Mouse (Mus musculus): ENCODE measurements around the gene Eci2. TPM values are rescaled to one million over a fixed set of nuclear protein-coding genes. Genes with fewer than 3 reads are reported as not detected.
"Not testable (repeated sequence)": the region's sequence is repeated elsewhere in the genome, so short reads cannot be mapped to it uniquely, and the experiment has no call there.

The Eci2 gene
- total RNA-seq (2014; fragmentation: Nextera tagmentation), result 69.6 and 82.3 TPM in 2 replicates
- total RNA-seq (2017), result 52.6 and 74.6 TPM in 2 replicates

DNA sequence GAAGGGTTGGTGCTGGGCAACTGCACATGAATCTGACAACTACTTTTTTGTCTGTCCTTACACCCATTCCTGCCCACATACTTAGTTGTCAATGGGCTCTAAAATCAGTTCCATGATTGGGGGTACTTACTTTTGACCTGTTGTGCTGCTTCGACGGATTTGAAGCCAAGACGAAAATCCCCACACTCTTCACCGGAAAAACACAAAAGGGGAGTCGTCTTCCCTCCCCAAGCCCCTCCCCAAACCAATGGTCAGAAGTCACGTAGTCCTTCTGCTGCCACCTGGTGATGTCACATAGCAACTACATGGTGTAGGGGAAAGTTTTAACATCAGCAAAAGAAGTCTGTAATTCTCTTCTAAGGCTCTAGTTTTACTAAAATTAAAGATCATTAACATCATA is at the start of gene Eci2:
Eci2 (minus strand) TSS at position 218 of the 400 bp plus-strand sequence.
- ATAC-seq (replicated peaks; ENCODE audit: poor library complexity, severe bottlenecking), result peak; percentile 67

DNA sequence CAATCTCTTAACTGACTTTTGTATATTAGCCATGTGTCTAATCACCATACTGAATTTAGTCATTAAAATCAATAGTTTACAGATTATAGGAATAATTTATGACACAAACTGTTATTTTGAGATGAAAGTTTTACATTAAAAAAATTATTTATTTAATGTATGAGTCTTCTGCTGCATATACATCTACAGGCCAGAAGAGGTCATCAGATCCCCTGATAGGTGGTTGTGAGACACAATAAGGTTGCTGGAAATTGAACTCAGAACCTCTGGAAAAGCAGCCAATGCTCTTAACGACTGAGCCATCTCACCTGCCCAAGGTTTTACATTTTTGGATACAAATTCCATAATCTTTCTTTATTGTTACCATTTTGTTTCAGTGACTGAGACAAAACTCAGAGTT is 48.0 kb upstream of the Eci2 start:
- ATAC-seq (replicated peaks; ENCODE audit: poor library complexity, severe bottlenecking), result no peak

DNA sequence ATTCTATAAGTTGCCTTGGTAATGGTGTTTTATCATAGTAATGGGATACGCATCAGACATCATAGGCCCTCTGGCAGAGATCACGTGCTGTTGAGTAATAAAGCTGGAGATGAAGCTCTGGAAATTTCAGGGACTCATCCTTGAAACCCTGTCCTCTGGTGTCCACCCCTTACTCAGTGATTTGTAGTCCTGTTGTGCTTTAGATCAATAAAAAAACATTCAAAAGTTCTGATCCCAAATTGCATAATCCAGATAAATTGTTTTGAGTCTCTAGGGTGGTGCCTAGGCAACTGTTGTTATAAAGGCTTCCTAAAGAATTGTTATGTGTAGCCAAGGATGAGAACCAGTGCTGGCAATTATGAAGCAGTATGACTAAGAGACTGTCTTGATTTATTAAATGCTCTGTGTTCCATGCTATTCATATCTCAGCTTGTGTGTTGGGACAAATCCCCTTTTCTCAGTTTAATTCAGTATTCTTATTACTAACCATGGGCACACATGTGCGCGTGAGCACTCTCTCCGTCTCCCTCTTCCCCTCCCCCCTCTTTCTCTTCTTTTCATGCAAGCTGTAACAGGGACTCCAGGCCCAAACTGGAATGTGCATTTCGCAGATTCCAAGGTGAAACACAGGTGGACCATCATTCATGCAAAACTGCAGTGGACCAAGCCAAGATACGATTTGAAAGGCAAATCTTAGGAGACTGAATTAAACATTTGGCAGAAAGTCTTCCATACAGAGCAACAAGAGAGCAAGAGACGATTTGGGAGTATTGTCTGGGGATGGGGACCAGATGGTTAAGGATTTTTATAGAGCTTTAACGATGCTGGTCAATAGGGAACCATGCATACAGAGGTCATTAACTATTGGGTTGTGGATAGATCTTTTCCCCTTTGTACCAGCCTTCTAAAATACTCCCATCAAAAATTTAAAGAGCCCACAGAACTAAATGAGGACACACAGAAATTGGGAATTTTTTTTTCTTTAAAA is 43.9 kb upstream of the Eci2 start:
- no peak for ATAC-seq (replicated peaks; ENCODE audit: poor library complexity, severe bottlenecking)

DNA sequence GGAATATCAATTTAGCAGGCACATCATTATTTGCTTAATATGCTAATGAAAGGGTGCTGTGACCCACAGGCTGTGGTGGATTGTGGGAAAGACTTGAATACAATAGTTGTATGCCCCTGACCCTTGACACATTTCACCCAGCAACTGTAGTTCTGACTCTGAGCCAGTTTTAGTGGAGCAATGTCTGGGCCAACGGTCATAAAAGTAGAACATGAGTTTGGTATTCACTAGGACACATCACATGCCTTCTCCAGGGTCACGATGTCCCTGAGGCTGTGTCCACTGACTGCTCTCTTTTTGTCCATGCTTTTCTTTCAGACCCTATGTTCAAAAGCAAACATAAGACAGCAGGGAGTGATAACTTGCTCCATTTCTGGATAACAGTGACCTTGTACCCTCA is 40.2 kb upstream of the Eci2 start:
- no peak for ATAC-seq (replicated peaks; ENCODE audit: poor library complexity, severe bottlenecking)

DNA sequence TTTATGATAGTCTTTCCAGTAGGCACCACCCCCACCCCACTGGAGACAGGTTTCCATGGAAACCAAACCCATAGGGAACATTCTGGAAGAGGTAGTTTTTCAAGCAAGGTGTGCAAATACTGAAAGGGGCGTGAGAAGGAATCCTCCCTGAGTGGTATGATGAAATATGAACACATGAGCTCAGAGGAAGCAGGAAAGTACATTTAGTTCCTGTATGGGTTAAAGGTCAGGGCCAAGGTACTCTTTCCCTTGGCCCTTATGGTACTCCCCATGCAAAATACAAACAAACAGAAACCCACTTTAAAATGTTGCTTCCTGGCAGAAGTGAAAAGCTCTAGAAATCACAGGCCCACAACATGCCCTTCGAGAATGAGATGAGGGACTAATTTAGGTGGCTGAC is 39.1 kb upstream of the Eci2 start:
- no peak for ATAC-seq (replicated peaks; ENCODE audit: poor library complexity, severe bottlenecking)

DNA sequence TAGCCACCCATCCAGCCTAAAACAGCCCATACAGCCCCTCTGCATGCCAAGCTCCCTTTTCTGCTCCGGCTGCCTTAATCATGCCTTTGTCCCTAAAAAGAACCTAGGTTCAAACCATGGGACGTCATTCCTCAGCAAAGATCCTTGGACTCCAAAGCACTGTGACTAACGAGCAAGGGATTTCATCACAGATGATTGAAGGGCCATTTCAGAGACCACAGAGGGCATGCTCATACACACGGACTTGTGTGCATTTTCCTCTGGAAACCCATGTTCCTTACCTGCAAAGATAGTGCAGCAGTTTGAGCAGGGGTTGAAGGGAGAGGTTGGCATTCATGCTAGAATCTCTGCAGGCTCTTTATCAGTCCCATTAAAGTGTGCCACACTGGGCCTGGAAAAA is 37.5 kb upstream of the Eci2 start:
- ATAC-seq (replicated peaks; ENCODE audit: poor library complexity, severe bottlenecking), result no peak

DNA sequence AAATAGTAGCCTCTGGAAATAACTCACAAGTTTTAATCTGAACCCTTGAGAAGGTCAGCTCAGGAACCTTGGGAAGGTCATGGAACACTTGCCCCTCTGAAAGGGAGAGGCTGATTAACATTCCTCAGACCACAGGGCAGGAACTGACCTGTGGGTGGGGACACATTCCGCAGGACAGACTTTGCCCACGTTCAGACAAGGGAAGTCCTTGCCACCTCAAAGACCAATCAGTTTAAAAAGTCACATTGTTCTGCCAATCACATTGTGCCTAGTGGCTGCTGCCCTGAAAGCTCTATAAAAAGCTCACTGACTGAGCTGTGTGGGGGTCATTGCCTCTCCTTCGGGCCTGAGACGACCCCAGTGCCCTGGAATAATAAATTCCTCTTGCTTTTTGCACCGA is 31.2 kb upstream of the Eci2 start:
- no peak for ATAC-seq (replicated peaks; ENCODE audit: poor library complexity, severe bottlenecking)

DNA sequence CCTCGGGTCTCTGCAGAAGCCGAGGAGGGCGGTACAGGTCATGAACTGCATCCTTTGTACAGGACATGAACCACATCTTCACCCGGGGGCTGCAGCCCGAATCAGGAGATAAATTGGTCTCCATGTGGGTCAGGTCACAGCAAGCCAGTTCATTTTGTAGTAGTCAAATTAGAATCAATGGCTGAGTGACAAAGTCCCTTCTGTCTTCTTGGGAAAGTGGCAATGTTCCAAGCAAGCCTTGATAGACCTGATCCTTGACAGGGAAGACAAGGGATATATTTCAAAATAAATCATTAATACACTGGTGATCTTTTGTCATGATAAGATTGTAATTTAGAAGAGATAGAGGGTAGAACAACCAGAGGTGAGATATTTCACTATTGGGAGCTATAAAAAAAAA is 9.6 kb upstream of the Eci2 start:
- ATAC-seq (replicated peaks; ENCODE audit: poor library complexity, severe bottlenecking), result no peak

DNA sequence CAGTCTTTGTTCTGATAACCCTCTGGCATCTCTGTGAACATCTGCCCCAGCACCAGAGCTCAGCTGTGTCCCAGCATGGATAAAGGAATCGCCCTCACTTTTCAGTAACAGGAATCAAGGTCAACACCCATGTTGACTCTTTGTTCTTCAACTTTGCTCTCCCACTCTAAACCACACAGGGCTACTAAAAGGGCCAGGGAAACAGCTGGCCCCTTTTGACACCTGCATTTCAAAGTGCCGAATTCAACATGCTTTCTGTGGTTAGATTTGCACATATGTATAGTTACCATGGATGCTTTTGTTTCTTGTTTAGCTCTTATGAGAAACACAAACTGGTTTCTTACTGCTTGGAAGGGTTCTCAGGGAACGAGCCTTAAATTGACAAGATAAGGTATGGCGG is 8.8 kb upstream of the Eci2 start:
- no peak for ATAC-seq (replicated peaks; ENCODE audit: poor library complexity, severe bottlenecking)

DNA sequence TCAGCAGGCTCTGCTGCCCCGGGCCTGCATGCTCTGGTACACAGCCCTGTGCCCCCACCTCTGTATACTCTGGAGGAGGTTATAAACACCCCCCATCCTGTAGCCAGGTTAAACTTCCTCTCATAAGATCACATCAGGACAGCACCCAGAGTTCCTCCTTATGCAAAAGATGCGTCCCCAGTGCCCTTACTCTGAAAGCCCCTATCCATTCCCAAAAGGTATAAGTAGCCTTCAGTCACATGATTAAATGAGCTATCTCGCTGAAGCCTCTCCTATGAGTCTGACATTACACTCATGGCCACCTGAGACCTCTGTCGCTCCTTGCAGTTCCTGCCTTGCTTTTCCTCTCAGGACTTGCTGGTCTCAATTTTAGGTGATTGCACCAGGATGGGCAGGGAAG is 6.7 kb upstream of the Eci2 start:
- ATAC-seq (replicated peaks; ENCODE audit: poor library complexity, severe bottlenecking), result no peak

DNA sequence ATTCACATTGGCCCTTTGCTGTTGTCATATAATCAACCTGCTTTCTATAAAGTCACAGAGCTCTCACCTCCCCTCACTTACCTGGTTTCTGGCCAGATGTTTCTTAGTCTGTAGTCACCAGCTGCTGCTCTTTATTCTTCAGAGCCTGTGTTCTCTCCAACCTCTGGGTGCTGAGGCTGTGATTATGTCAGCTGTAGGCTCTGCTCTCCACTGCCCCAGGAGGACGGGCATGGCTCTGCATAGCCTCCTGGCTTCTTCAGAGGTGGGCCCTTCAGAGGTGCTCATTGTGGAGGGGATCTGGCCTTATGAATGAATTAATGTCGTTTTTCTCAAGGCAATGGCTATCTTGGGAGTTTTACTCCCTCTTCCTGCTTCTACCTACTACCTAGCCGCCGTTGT is 4.8 kb upstream of the Eci2 start:
- no peak for ATAC-seq (replicated peaks; ENCODE audit: poor library complexity, severe bottlenecking)

DNA sequence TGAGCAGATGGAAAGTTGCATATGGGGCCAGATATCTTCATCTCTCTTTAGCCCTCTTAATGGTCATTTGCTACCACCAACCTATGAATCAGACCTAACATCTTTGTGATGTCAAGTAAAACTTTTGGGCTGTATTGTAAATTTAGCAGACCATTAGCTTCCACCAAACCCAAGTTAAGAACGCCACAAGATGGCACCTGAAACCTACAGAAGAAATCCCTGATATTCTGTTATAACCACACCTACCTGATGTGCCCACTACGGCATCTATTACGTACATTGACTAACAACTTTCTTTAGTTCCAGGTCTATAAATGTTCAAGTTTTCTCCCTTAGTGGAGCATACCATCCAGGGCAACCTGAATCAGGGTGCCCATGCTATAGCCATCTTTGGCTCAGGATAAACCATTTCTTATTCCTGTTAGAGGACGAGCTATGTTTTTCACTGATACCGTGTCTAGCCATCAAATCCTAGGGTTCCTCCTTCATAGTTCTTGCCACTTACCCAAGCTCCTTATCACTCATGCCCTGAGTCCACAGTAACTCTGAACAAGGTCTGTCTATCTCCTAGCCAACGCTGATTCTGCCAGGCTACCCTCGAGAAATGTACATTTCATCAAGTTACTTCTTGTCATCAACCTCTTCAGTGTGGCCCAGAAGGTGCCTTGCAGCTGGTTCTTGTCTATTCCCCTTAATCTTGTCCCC is 4.2 kb upstream of the Eci2 start:
- no peak for ATAC-seq (replicated peaks; ENCODE audit: poor library complexity, severe bottlenecking)

DNA sequence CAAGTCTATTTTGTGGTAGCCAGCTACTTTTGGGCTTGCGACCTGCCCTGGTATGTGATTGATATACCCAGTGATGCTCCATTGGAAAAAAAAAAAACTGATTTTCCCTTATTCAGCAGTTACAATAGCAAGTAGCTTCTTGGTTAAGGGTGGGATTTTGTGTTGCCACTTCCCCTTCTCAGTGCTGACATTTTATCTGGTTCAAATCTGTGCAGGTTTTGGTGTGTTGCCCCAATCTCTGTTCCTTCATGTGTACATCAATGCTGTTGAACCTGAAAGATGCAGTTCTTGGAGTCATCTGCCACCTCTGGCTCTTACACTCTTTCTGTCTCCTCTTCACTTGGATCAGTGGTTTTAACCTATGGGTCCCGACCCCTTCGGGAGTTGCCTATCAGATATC is 1.5 kb upstream of the Eci2 start:
- no peak for ATAC-seq (replicated peaks; ENCODE audit: poor library complexity, severe bottlenecking)

DNA sequence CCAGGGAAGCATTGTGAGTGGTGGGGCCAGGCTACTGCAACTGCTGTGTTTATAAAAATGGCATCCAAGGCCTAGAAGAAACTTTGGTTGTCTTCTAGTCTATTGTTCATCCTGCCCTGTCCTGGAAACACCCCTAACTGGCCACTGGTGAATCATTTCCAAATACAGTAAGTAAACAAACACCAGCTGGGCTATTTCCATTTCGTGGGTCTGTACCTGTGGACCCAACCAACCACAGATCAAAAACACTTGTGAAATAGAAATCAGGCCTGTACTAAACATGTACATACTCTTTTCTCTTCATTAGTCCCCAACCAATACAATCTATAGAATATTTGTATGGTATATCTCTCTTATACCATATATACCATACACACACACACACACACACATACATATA is 3.5 kb downstream of the Eci2 start:
- not testable (repeated sequence) for ATAC-seq (replicated peaks; ENCODE audit: poor library complexity, severe bottlenecking)

DNA sequence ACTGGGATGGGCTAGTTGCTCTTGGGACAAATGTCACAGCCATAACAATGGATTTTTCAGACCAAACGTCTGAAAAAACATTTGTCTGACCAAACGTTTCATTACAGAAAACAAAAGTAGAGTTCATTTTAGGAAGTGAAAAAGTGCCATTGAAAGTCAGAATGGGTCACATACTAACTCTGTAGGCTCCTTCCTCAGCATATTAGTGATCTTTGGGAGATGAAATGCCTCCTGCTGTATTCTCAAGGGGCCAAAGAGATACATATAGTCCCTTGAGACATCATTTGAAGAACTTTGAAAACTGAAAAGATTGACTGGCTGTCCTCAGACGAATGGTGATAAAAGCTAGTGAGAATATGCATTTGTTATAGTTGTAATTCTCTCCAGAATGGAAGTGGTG is 6.5 kb downstream of the Eci2 start:
- ATAC-seq (replicated peaks; ENCODE audit: poor library complexity, severe bottlenecking), result no peak

DNA sequence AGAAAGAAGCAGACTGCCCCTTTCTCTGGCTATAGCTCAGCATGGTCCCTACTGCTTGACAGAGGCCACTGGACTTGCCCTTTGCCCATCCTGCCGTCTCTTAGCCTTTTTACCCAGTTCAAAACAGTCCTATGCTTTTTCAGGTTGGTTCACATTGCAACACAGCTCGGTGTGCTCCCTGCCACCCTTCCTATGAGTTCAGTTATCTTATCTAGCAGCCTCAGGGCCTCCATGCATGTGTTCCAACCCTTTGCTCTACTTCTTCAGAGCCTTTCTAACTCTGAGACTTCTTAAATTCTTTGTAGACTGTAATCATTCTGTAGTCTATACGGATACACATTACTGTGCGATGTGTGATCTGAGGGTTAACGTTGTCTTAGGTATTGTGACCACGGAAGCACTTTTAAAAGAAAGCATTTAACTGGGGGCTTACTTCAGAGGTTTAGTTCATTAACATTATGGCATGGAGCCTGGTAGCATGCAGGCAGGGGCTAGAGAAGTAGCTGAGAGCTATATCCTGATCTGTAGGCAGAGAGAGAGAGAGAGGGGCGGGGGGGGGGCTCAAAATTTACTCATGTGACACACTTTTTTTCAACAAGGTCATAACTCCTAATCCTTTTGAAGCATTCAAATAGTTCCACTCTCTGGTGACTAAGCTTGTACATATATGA is 7.9 kb downstream of the Eci2 start:
- ATAC-seq (replicated peaks; ENCODE audit: poor library complexity, severe bottlenecking), result no peak

DNA sequence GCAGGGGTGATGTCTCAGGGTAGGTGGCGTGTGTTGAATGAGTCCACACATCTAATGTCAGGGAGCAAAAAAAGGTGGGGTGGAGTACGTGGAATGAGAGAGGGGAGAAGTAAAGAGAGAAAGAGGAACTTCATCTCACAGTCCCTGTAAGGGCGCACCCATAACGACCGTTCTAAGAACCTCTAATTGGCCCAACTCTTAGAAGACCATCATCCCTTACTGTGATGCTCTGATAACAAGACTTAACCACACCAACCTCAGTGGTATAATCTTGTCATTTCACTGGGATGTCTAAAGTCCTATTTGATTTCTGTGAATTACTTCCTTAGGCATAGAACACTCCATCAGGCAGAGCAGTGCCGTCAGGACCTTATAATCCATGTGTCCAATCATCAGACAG is 9.5 kb downstream of the Eci2 start:
- no peak for ATAC-seq (replicated peaks; ENCODE audit: poor library complexity, severe bottlenecking)

DNA sequence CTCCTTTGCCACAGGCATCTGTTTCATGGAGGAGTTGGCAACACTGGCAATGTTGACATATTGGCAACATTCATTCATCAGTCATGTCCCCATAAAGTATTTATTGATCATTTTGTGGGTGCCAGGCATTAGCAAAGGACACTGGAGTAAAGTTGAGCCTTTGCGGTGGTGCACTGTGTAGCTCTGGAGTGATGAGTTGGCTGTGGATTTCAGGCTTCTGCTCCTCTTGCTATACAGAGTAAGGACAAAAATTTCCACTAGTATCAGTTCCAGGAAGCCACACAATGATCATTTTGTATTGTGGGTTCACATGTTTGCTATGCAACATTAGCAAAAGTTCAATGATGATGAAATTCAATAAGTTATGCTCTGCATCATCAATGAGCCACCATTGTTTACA is 10.8 kb downstream of the Eci2 start:
- ATAC-seq (replicated peaks; ENCODE audit: poor library complexity, severe bottlenecking), result no peak

DNA sequence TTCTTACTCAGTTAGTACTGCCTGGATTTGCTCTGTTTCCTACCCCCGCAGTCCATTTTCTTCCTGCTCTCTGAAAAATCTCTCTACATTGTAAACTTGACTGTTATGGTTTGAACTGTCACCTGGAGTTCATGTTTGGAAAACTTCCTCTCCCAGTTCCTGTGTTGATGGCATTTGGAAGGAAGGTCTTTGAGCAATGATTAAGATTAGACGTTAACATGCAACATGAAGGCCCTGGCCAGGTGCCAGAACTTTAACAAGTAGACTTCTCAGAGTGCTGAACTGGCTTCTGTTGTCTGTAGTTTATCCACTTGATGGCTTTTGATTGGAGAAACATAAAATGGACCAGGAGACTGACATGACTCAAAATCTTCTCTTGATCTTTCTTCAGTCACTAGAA is 31.0 kb downstream of the Eci2 start:
- ATAC-seq (replicated peaks; ENCODE audit: poor library complexity, severe bottlenecking), result no peak

DNA sequence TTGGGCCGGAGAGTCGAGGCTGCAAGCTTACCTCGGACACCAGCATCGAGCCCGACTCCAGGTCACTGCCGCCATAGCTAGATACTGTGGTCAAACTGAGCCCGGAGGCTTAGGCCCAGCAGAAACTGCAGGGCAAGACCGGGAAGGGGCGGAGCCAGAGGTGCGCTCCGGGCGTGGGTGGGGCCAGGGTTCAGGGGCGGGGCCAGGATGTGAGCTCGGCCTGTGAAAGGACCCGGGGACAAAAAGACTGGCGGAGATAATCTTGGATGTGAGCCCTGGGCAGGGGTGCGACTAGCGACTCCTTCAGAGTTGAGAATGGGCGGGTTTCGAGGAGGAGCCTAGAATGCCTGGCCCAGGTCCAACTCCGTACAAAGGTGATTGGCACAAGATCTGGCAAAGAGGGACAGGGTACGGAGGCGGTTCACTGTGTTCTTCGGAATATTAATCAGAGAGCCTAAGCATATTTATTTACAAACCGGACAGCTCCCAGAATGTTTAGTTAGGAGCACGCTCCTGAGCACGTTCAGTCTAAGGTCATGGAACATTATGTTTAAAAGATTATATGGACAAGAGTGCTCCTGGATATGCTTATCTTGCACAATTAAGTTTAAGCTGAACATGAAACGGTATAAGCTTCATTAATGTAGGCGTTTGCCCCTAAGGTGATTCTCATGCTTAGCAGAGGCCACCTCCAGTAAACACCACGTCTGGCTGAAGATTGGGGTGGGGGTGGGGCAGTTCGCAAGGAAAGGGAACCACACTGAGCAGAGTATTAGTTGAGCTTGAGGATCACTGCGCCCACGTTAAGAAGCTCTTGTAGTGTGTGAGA is 32.7 kb downstream of the Eci2 start:
- peak; percentile 94 for ATAC-seq (replicated peaks; ENCODE audit: poor library complexity, severe bottlenecking)

Measured in granulocyte monocyte progenitor cell, adult 5-6 weeks (primary cell).